Mouse (Mus musculus): ENCODE results near the gene Foxn3.

DNA sequence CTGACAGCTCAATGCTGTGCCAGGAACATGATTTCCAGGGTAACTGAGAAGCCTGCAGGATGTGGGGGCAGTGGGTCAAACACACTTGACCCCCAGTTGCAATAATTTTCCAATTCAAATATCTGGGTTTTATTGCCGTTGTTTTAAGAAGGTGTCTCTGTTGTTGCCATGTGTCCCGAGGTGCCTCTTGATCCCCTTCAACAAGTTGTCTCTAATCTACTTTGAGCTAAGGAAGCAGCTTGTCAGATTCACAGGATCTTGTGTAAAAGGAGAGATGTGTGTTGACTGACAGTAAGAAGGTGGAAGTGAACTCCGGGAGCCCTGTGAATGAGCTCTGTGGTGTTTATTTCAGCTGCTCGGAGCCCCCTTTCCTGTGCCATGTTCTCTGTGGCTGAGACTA is 16.6 kb upstream of the Foxn3 start:
- TF ChIP-seq MEF2A (IDR thresholded peaks at IDR 0.05; ENCODE audit: borderline replicate concordance, low read depth, low read length) = no peak
- no peak for TF ChIP-seq USF2 (conservative IDR thresholded peaks at IDR 0.05; ENCODE audit: low read depth, low read length)
- TF ChIP-seq RAD21 (IDR thresholded peaks at IDR 0.05; ENCODE audit: low read depth, low read length) = no peak
- TF ChIP-seq CTCF (conservative IDR thresholded peaks at IDR 0.05 in 1 of 2, IDR thresholded peaks at IDR 0.05 in 1 of 2; ENCODE audit: low read depth in 2 of 2, low read length in 2 of 2) = no peak
- TF ChIP-seq SIN3A (IDR thresholded peaks at IDR 0.05; ENCODE audit: low read length) = no peak
- TF ChIP-seq IRF4 (IDR thresholded peaks at IDR 0.05; ENCODE audit: low read depth, low read length) = no peak
- no peak for TF ChIP-seq CHD1 (IDR thresholded peaks at IDR 0.05; ENCODE audit: low read depth, low read length)
- no peak for TF ChIP-seq BHLHE40 (IDR thresholded peaks at IDR 0.05; ENCODE audit: low read depth, low read length)

All from CH12.LX (cell line).